Mouse (Mus musculus): Measurements from ENCODE around the gene Lrmp.

GRCm38 (mm10) chr6:145076286-145076685 is 39.2 kb upstream of the Lrmp start:
- TF ChIP-seq CTCF (conservative IDR thresholded peaks at IDR 0.05; ENCODE audit: low read length) (no peak), NANOG (IDR thresholded peaks at IDR 0.05; ENCODE audit: borderline replicate concordance, low read length) (no peak), POU5F1 (IDR thresholded peaks at IDR 0.05; ENCODE audit: borderline replicate concordance, low read length) (no peak)
